Mouse (Mus musculus) limb, embryonic 14.5 days (tissue): Measurements from ENCODE around the gene Dmrta2. TPM values are rescaled to one million over a fixed set of nuclear protein-coding genes. Genes with fewer than 3 reads are reported as not detected.

Experiments
- ATAC-seq: fragments of 200-750 bp; cut with Nextera tagmentation; 2 replicates; pipeline ENCODE4 v1.8.0; 2017; ENCODE audit warnings: low read depth, moderate number of reproducible peaks, moderate TSS enrichment; ENCODE audit not compliant: low FRiP score
- DNase-seq: peaks from one replicate; pipeline ENCODE4 v3.0.0-alpha.2; 2015; ENCODE audit warnings: low spot score
- H3K27ac ChIP-seq: fragments of 300-500 bp; sonication (generic); replicated peaks from 2 replicates; pipeline ENCODE4 v1.5.1; 2014; ENCODE audit warnings: low read depth, mild to moderate bottlenecking, low read length, moderate library complexity, mixed read lengths
- H3K27me3 ChIP-seq: fragments of 300-500 bp; sonication (generic); 2 replicates; pipeline ENCODE4 v1.6.1; 2014; ENCODE audit warnings: low read length, mixed read lengths; ENCODE audit not compliant: control insufficient read depth, insufficient read depth
- H3K36me3 ChIP-seq: fragments of 300-500 bp; sonication (generic); 2 replicates; pipeline ENCODE4 v1.6.1; 2014; ENCODE audit warnings: mild to moderate bottlenecking, low read length, moderate library complexity, mixed read lengths; ENCODE audit not compliant: control insufficient read depth, insufficient read depth
- H3K4me1 ChIP-seq: fragments of 300-500 bp; sonication (generic); 2 replicates; pipeline ENCODE4 v1.6.1; 2014; ENCODE audit warnings: antibody characterized with exemption, low read length, mixed read lengths; ENCODE audit not compliant: control insufficient read depth, insufficient read depth
- H3K4me2 ChIP-seq: fragments of 300-500 bp; sonication (generic); replicated peaks from 2 replicates; pipeline ENCODE4 v1.6.1; 2014; ENCODE audit warnings: low read depth, mild to moderate bottlenecking, low read length, moderate library complexity; ENCODE audit not compliant: severe bottlenecking
- H3K4me3 ChIP-seq: fragments of 300-500 bp; sonication (generic); replicated peaks from 2 replicates; pipeline ENCODE4 v1.5.1; 2014; ENCODE audit warnings: low read length
- H3K9ac ChIP-seq: fragments of 300-500 bp; sonication (generic); 2 replicates; pipeline ENCODE4 v1.6.1; 2014; ENCODE audit warnings: mild to moderate bottlenecking, low read depth, low read length, moderate library complexity; ENCODE audit not compliant: severe bottlenecking
- H3K9me3 ChIP-seq: fragments of 300-500 bp; sonication (generic); 2 replicates; pipeline ENCODE4 v1.6.1; 2016; ENCODE audit warnings: low read length; ENCODE audit not compliant: control insufficient read depth
- POLR2A ChIP-seq: fragments of 200-500 bp; IDR thresholded peaks from 2 replicates; pipeline ENCODE4 v1.8.0; 2012; ENCODE audit warnings: inconsistent platforms, mild to moderate bottlenecking, moderate library complexity, borderline replicate concordance; ENCODE audit not compliant: insufficient read depth, insufficient read length; ENCODE audit errors: extremely low read depth
- WGBS: fragments of 180-500 bp; shearing (Covaris S2); extraction: QIAGEN DNeasy Blood & Tissue Kit; methylation state at CpG from one replicate; pipeline ENCODE4 v1.1.7; 2014; 5-methylcytosine and 5-hydroxymethylcytosine counted together
- polyA plus RNA-seq, 2 experiments: library from polyadenylated mRNA; depleted of rRNA in 1 of 2; stranded (reverse) in 1 of 2; unstranded in 1 of 2; fragments of >200 nt; fragmentation: Nextera tagmentation in 1 of 2; extraction: Ambion mirVana in 1 of 2; gene quantifications; 2 replicates each; pipeline versions ENCODE4 v1.2.1 to v1.2.3; 2012 to 2014

The Dmrta2 gene
- polyA plus RNA-seq, 2 experiments, result 0.82 TPM; not detected in 1

DNA sequence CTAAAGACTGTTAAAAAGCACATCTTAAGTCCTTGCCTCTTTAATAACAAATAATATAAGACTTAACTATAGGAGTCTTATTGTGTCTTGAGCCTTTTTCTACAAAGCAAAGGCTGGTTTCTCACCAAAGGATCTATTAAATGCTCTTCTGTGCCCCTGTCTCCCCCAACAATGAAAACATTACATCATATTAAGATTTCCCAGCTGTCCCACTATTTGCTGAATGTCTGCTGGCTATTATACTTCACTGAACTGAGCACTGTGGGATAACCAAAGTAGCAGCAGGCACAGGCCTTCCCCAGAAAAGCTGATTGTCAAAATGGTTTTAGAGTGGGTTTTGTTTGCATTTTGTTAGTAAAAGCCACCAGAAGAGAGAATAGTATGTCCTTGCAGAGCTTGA, 38.6 kb upstream of the Dmrta2 start:
- H3K27me3 ChIP-seq, result no peaks in the 10 kb centered on the region
- no peak overlapping the region for H3K4me2 ChIP-seq
- H3K4me3 ChIP-seq, result no peak overlapping the region
- no peak for ATAC-seq
- H3K9ac ChIP-seq, result no peak overlapping the region
- no peak overlapping the region for H3K27ac ChIP-seq
- no peaks in the 10 kb centered on the region for H3K4me1 ChIP-seq
- TF ChIP-seq POLR2A, result no peak
- H3K36me3 ChIP-seq, result 0 out of 2 replicates have a peak, but pooled peaks cover 3% of the 10 kb centered on the region
- no peak for DNase-seq
- H3K9me3 ChIP-seq, result no peaks in the 10 kb centered on the region

GRCm38 (mm10) chr4:109945554-109945953, 32.3 kb upstream of the Dmrta2 start:
- no peak for DNase-seq

GRCm38 (mm10) chr4:109949307-109949706, 28.5 kb upstream of the Dmrta2 start:
- no peak for TF ChIP-seq POLR2A
- Histone ChIP-seq H3K9ac (no peak overlapping the region), H3K27me3 (no peaks in the 10 kb centered on the region), H3K36me3 (no peaks in the 10 kb centered on the region), H3K9me3 (no peaks in the 10 kb centered on the region), H3K4me1 (no peaks in the 10 kb centered on the region), H3K4me3 (no peak overlapping the region), H3K4me2 (no peak overlapping the region), H3K27ac (no peak overlapping the region)
- no peak for ATAC-seq
- DNase-seq, result no peak
- WGBS, result 91% methylated on average over 3 of the region's 3 CpGs

More at GRCm38 (mm10) chr4:109945554-109945953, 32.3 kb upstream of the Dmrta2 start:
- Histone ChIP-seq H3K4me2 (no peak overlapping the region), H3K4me1 (no peaks in the 10 kb centered on the region), H3K36me3 (no peaks in the 10 kb centered on the region), H3K9ac (no peak overlapping the region), H3K27me3 (no peaks in the 10 kb centered on the region), H3K9me3 (no peaks in the 10 kb centered on the region), H3K4me3 (no peak overlapping the region), H3K27ac (no peak overlapping the region)
- no peak for TF ChIP-seq POLR2A
- WGBS, result 95% methylated on average over 1 of the region's 1 CpGs
- ATAC-seq, result no peak

GRCm38 (mm10) chr4:109953509-109953908, 24.3 kb upstream of the Dmrta2 start:
- H3K9me3 ChIP-seq, result no peaks in the 10 kb centered on the region
- 75% methylated on average over 1 of the region's 1 CpGs for WGBS
- H3K9ac ChIP-seq, result no peak overlapping the region
- H3K4me1 ChIP-seq, result no peaks in the 10 kb centered on the region
- H3K4me3 ChIP-seq, result no peak overlapping the region
- DNase-seq (no peak), ATAC-seq (no peak)
- no peaks in the 10 kb centered on the region for H3K27me3 ChIP-seq
- no peaks in the 10 kb centered on the region for H3K36me3 ChIP-seq
- no peak overlapping the region for H3K4me2 ChIP-seq
- TF ChIP-seq POLR2A, result no peak
- no peak overlapping the region for H3K27ac ChIP-seq

- TF ChIP-seq POLR2A, result no peak
- 57% methylated on average over 5 of the region's 5 CpGs for WGBS
- Histone ChIP-seq H3K9me3 (no peaks in the 10 kb centered on the region), H3K9ac (no peak overlapping the region), H3K36me3 (peaks cover 4% of the 10 kb centered on the region; the same call in 1 of the 2 replicates), H3K4me2 (no peak overlapping the region), H3K27ac (no peak overlapping the region), H3K4me1 (no peaks in the 10 kb centered on the region), H3K27me3 (no peaks in the 10 kb centered on the region), H3K4me3 (no peak overlapping the region)
- no peak for DNase-seq
- no peak for ATAC-seq
Observed at GRCm38 (mm10) chr4:109960201-109960935, 17.5 kb upstream of the Dmrta2 start.
